Mouse (Mus musculus): ENCODE data around the gene Trafd1.

Gene Trafd1

DNA sequence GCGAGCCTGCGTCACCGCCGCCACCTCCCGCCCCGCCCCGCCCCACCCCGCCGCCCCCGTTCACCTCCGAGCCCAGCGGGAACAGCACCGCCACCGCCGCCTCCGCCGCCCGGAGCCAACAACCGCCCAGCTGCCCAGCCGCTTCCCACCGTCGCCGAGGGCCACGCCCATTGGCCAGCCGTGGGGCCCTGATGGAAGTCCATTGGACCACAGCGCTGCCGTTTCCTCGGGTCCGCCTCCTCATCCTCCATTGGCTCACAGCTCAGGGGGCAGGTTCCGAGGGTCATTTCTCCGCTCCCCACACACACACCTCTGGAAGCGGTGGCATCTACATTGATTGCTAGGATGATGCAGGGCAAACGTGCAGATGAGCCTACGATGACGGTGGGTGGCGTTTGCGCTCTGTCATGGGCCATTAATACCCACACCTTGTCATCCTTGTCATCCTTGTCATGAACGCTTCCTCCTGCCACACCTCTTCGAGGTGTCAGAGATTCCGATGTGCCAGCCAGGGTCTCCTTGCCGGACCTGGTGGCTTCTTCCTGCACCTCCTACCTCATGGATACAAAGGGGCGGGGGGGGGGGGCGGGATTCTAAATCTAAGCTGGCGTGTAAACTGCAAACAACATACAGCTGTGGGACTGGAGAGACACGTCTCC is at the start of gene Trafd1:
TSS of gene Trafd1 (minus strand) at position 172 of the 659 bp plus-strand sequence.
- in situ Hi-C loops (cut with MboI; ENCODE audit: low sequenced_read_pairs), result no loop called here

DNA sequence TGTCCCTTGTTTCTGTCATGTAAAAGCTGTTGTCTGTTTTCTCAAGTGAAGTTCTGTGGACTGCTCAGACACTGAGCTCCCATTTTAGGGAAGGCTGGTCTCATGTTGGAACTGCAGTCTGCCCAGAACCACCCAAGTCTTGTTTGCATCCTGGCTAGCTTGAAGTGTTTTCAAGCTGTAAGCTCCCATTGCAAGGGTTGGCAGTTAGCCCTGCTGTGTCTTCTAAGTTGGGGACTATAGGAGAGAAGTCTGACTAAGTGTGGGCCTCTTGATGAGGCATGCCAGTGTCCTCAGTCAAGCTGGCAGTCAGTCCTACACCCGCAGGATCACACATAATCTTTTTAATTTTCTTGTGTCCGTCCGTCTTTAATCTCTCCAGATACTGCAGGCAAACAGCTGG is 43.5 kb upstream of the Trafd1 start:
- in situ Hi-C loops (cut with MboI; ENCODE audit: low sequenced_read_pairs), result no loop called here

DNA sequence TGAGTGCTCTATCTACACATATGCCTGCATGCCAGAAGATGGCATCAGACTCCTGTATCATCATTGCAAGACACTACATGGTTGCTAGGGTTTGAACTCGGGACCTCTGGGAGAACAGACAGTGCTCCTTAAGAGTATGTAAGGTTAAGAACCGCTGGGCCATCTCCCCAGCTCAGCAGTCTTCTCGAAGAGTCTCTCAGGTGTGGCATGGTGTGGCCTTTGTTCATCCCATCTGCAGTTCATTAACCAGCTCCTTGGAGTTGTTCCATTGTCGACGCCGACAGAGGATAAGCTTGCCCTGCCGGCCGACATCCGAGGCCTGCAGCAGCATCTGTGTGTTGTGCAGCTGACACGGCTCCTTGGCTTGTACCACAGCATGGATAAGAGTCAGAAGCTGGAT is 37.9 kb upstream of the Trafd1 start:
- in situ Hi-C loops (cut with MboI; ENCODE audit: low sequenced_read_pairs), result no loop called here

GRCm38 (mm10) chr5:121422787-121423186 is 37.4 kb upstream of the Trafd1 start:
- in situ Hi-C loops (cut with MboI; ENCODE audit: low sequenced_read_pairs), result no loop called here

GRCm38 (mm10) chr5:121420721-121421120 is 35.3 kb upstream of the Trafd1 start:
- in situ Hi-C loops (cut with MboI; ENCODE audit: low sequenced_read_pairs), result no loop called here

- in situ Hi-C loops (cut with MboI; ENCODE audit: low sequenced_read_pairs), result no loop called here
These were observed 25.5 kb upstream of the Trafd1 start for GRCm38 (mm10) chr5:121410975-121411374.

DNA sequence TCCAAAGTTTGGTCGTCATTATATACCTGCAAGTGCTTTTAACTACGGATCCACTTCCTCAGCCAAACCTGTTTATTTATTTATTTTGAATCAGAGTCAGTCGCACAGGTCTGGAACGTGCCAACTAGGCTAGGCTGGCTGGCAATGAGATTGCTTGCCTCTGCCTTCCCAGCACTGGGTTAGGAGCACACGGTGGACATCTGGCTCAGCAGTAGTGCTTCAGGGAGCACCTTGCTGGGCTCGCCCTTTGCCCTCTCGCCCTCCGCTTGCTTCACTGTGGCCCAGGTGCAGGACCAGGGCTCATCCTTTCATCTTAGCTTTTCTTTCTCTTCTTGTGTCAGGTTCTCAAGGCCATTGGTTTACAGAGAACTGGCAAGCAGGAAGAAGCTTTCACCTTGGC is 22.4 kb upstream of the Trafd1 start:
- in situ Hi-C loops (cut with MboI; ENCODE audit: low sequenced_read_pairs), result no loop called here

DNA sequence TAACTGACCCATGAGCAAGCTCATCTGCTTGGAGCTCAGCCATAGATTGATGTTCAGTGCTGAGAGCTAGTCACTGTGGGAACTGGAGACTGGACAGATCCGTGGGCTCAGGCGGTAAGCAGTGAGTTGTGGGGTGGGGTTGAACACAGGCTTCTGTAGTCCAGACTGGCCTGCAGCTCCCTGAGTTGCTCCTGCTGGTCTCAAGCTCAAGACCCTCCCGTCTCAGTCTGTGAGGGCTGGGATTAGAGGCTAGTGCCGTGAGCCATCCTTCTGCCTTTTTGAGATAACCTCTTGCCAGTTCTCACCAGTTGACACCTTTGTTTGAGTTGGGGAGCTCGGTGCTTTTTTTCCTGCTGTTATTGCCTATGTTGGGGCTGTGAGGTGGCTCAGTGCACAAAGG is 15.4 kb upstream of the Trafd1 start:
- in situ Hi-C loops (cut with MboI; ENCODE audit: low sequenced_read_pairs), result no loop called here

DNA sequence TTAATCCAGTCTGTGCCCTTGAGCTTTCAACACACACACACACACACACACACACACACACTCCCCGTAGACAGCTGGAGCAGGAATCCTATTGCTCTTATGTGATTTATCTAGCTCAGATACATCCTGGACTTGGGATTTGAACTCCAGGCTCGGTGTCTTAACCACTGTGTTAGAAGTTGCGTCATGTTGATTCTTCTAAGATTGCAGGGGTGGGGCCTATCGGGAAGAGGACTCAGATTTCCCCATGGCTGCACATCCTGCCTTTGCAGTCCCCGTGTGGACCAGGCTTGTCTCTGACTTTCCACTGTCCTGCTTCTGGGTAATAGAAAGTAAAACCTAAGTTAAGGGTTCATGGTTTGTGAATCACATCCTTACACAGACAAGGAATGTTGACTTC is 14.6 kb upstream of the Trafd1 start:
- in situ Hi-C loops (cut with MboI; ENCODE audit: low sequenced_read_pairs), result no loop called here

GRCm38 (mm10) chr5:121399540-121399939 is 14.1 kb upstream of the Trafd1 start:
- in situ Hi-C loops (cut with MboI; ENCODE audit: low sequenced_read_pairs), result no loop called here

- in situ Hi-C loops (cut with MboI; ENCODE audit: low sequenced_read_pairs), result no loop called here
These were observed 13.6 kb upstream of the Trafd1 start for GRCm38 (mm10) chr5:121398965-121399462.

GRCm38 (mm10) chr5:121398146-121398964 is 12.9 kb upstream of the Trafd1 start:
- in situ Hi-C loops (cut with MboI; ENCODE audit: low sequenced_read_pairs), result no loop called here

GRCm38 (mm10) chr5:121397187-121398145 is 12.0 kb upstream of the Trafd1 start, which contains the start of gene Naa25:
Gene Naa25 (plus strand): TSS chr5:121397936.
- in situ Hi-C loops (cut with MboI; ENCODE audit: low sequenced_read_pairs), result no loop called here

DNA sequence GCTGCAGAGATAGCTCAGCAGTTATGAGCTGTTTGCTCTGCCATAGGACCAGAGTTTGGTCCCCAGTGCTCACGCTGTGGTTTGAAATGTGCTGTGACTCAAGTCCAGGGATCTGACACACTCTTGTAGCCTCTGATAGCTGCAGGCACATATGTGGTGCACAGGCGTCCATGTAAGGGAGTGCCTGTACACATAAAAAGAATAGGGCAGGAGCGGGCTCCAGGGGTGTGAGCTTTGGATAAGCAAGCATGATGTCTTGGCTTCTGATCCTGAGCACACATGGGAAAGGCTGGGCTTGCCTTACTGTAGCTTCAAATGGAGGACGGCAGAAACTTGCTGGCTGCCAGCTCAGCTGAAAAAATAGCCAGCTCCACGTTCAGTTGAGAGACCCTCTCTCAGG is 10.2 kb upstream of the Trafd1 start:
- in situ Hi-C loops (cut with MboI; ENCODE audit: low sequenced_read_pairs), result no loop called here

- in situ Hi-C loops (cut with MboI; ENCODE audit: low sequenced_read_pairs), result no loop called here
These were observed 8.0 kb upstream of the Trafd1 start for GRCm38 (mm10) chr5:121393402-121393801.

DNA sequence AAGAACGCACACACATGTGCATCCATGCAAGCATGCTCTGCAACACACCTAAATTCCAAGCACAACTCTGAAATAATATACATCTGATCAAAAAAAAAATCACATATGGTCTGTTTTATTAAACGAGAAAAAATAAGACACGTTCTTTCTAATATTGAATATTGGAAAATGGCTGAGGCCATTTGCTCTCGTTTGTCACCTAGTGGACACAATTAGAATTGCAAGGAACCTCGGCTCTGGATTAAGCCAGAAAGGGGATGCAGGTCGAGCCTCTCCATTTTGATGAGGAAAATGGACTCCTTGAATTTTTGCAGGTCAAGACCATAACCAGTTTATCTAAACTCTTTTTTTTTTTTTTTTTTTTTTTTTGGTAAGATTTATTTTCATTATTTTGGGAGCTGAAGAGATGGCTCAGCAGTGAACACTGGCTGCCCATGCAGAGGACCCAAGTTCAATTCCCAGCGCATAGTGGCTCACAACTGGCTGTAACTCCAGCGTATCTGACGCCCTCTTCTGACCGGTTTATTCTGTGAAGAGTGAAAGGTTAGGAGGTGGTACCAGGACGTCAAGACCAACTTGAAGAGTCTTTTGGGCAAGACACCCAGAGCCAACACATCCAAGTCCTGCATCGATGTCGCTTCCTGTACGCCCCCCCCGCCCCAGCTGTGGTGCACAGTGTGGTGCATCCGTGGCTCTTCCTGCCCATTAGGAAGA is 7.4 kb upstream of the Trafd1 start:
- in situ Hi-C loops (cut with MboI; ENCODE audit: low sequenced_read_pairs), result no loop called here

GRCm38 (mm10) chr5:121389691-121390090 is 4.3 kb upstream of the Trafd1 start:
- in situ Hi-C loops (cut with MboI; ENCODE audit: low sequenced_read_pairs), result no loop called here

DNA sequence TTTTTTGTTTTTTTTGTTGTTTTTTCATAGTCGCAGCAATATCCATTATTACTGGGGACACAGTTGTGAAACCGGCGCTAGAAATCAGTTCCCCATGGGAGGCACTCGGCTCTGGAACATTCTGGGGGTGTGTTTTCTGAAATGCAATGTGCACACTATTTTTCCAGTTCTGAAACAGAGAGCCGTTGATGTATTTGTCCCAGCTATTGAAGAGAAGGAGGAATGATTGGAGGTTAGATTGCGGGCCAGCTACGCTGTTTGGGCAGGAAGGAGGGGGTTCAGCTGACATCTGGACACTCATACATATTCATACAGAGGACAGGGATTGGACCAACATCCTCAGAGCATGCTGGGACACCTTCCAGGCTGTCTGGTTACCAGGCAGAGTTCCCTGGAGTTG is 3.7 kb upstream of the Trafd1 start:
- in situ Hi-C loops (cut with MboI; ENCODE audit: low sequenced_read_pairs), result no loop called here

DNA sequence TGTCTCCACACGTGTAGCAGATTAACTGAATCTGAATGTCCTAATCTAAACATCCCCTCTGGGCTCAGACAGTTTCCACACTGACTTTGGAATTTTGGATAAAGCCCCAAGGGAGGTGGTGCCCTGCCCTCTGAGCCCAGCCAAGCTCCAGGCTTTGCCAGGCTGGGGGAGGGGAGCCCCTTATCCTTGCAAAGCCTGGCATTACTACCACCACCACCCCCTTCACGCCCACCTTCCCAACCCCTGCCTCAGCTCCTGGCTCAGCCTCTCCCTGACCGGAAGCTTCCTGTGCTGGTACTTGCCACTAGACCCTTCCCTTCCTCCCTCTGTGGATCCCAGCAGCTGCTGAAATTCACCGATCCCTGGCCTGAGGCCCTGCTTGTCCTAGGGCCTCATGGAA is 1.7 kb upstream of the Trafd1 start:
- in situ Hi-C loops (cut with MboI; ENCODE audit: low sequenced_read_pairs), result no loop called here

DNA sequence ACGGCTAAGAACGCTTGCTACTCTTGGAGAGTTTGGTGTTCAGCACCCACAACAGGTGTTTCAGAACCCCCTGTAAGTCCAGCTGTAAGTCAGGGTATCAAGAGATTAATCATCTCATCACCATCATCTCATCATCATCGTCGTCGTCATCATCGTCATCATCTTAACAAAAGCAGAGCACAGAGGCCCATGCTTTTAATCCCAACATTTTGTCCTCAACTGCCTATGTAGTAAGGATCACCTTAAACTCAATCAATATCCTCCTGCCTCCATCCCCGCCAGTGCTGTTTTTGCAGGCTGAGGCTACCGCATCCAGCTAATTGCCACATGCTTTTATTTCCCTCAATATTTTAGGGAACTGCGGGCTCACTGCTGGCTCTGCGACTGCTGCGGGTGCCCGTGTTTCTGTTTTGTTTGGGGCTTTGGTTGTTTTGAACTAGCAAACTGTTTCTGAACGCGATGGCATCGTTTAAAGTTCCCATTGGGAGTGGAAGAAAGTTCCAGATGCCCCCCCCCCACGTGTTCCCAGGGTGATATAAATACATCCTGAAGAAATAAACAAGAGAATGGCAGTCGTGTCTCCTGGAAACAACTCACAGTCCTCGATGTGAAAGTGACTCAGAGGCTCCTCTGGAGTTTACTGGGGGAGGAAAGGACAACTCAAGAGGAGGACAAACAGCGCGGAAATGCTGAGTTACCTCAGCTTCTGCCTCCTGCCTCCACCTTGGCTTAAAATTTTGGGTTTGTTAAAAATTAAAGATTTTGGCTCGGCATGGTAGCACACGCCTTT is 883 bp upstream of the Trafd1 start:
- in situ Hi-C loops (cut with MboI; ENCODE audit: low sequenced_read_pairs), result no loop called here

Measured in CH12F3 (cell line).